Mouse (Mus musculus) right cerebral cortex, postnatal 25 days (tissue): Measurements from ENCODE around the gene Apol6.
A peak's percentile ranks its signal among the peaks of the same experiment; 100 is the strongest.

Experiments
- DNase-seq: peaks from one replicate; pipeline ENCODE4 v3.0.0; 2022

The Apol6 gene

DNA sequence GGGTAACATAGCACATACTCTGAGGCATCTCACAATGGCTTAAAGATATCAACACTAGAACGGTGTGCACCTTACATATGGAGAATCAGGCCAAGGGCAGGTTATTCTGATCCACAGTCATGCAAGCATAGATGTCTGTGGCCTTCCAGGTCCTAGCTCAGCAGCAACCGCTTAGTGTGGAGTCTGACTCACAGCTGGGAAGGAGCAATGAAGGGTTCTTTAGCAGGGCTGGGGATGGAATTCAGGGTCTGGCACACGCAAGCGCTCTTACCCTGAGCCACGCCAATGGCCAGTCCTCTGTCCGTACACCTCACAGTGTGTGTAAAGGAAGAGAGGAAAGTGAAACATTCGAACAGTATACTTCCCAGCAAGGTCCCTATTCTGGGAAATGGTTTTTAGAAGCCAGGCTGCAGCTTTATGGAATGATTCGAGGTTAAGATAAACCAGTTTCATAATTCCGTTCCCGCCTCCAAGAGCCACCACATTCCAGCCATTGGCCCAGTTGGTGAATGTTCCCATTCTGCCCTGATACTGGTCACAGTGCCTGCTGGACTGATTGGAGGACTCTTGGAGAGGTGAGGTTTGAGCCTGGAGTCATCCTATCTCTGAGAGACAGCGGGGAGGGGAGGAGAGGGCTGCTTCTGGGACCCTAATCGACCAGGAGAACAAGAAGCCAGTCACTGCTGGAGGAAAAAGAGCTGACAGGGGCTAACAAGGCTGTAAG lies at the start of gene Apol6:
Apol6 (plus strand) TSS at position 133 of the 724 bp plus-strand sequence.
- DNase-seq: no peak

DNA sequence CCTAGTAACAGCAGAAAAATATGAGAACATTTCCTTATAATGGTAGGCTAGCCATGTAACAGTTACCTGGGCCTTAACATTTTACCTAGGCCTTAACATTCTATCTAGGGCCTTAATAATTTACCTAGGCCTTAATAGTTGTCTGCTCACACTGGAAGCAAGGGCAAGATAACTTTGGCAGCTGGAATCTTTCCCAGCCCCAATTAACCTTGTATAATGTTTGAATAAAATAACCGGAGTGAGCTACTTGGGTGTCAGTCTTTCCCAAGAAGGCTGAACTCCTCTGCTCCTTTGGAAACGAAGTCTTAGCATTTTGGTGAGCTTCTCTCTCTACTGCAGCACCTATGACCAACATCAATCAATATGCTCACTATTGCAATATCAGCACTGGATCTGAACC lies 46.5 kb upstream of the Apol6 start:
- no peak for DNase-seq

DNA sequence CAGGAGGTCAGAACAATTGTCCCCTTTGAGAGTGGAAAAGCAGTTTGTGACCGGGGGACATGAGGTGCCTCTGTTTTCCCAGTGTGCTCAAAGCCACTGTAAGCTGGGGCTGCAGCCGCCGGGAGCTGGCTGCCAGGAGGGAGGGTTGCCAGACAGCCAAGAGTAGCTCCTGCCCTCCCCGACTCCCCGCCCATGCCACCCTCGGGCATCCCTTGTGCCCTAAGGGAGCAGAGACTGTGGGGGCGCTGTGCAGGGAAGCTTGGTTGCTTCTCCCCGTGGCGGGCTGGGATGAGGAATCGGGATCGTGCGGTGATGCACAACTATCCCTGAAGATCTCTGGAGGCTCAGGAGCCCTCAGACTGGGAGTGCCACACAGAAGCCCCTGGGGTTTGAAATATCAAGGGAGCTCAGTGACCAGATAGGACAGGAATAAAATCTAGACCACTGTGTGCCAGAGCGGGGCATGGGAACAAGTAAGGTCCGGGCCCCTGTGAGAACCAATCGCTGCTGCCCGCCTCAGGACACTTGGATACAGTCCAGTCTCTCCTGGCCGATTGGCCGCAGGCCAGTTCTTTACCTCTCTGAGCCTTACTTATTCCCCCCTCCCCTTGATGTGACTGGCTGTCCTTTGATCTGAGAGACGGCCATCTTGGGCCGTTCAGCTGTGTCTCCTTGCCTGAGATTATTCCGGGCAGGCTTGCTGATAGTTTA lies 45.5 kb upstream of the Apol6 start:
- peak; percentile 24 for DNase-seq

DNA sequence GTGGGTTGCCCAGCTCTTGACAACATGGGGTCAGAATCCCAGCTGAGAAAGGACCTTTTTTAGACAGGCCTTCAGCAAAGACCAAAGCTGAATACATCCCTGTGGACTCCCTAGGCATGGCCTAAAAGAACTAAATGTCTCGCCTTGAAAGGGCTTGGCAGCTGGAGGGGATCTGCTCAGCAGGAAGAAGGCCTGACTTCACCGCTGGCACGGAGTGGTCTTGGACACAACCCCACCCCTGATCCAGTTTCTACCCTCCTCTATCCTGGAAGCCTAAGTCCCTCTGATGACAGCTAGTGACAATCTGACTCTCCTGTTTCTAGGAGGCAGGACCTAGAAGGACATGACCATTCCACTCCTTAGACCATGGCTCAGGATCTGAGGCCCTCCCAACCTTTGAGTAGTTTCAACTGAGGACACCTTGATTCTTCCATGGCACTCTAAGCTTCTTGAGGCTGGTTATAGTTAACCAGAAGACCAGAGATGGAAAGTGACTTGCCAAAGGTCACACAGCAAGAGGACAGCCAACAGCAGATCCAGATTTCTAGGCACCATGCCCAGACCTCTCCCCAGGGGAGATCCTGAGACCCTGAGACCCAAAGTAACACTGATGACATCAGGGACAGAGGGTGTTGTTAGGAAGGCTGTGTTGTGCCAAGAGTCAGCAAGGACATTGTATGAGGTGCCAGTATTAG lies 41.2 kb upstream of the Apol6 start:
- no peak for DNase-seq

DNA sequence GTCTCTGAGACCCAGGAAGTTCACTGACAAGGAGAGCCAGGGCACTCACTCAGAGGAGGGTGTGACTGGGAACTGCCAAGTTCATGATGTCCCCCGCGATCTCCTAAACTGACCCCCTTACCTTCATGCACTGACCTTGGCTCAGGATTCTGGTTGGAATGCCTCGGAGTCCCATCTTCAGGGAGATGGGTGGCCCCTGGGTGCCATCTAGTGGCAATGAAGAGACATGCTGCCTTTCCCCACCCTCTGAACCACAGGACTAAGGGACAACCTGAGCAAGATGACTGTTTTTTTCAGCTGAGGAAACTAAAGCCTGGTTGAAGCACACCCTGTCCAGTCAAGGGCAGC lies 40.7 kb upstream of the Apol6 start:
- peak; percentile 43 for DNase-seq

GRCm38 (mm10) chr15:77008851-77009250 lies 35.7 kb upstream of the Apol6 start:
- no peak for DNase-seq

DNA sequence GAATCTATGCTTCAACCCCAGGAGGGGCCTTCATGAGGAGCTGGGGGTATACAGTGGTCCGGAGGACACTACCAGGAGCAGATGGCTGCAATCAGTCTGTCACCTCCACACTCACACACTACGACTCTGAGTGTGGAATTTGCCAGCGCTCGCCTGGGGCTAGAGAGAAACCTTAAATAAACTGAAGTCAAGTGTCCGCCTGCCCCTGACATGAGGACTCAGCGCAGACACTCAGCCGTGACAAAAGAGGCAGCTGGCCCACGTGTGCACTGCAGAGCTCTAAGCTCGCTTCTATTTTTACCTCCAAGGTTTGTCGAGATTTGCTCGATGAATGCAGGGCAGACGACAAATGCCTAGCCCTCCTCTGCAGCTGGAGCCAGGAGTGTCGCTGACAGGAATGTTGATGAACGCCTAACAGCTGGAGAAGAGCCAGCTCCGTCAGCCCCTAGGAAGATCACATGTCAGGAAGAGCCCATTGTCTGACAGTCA lies 30.7 kb upstream of the Apol6 start:
- DNase-seq: no peak

GRCm38 (mm10) chr15:77014431-77014830 lies 30.1 kb upstream of the Apol6 start:
- DNase-seq: no peak

- DNase-seq: no peak
These were observed 29.5 kb upstream of the Apol6 start for GRCm38 (mm10) chr15:77014985-77015384.

GRCm38 (mm10) chr15:77016509-77016908 lies 28.0 kb upstream of the Apol6 start:
- DNase-seq: no peak

DNA sequence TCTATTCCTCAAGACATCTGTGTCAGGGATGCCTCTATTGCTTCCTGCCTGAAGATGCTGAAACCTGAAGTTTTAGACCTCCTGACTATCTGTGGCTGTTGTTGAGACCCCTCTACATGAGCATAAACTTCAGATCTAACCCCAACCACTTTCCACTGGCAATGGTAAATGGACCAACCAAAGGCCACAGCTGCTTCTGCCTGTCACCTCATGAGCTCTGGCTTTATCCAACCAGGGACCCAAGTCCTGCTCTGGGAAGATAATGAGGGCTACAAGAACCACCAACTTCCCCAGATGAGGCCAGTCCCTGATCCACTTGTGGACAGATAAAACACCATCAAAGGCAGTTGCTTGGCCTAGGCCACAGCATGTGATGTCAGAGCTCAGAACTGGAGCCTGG lies 26.6 kb upstream of the Apol6 start:
- DNase-seq: no peak

DNA sequence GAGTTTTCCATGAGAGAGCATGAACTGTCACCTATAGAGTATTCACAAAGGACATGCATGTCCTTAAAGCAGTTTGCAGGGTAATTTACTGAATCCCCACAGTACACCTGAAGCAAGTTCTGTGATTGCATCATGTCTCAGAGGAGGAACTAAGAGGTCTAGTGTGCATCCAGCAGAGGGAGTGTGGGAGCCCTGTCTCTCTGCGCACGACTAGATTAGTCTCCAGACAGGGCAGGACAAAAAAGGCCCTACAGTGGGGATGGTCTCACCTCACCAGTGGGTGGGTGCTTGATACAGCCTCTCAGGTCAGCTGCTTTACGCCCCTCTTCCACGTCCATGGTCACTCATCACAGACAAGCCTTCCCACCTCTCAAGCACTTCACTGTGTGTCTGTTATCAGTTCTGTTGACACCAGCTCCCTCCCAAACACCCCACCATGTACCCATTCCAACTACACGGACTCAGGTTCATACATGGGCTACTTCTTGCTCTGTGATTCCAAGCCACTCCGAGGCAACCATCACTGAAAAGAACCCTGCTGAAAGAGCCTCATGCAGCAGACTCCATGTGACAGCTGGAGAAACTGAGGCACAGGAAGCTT lies 25.7 kb upstream of the Apol6 start:
- no peak for DNase-seq

GRCm38 (mm10) chr15:77019533-77019932 lies 25.0 kb upstream of the Apol6 start:
- no peak for DNase-seq

GRCm38 (mm10) chr15:77020136-77020535 lies 24.4 kb upstream of the Apol6 start:
- no peak for DNase-seq

- no peak for DNase-seq
These were observed 23.5 kb upstream of the Apol6 start for GRCm38 (mm10) chr15:77021056-77021455.

- no peak for DNase-seq
These were observed 22.7 kb upstream of the Apol6 start for GRCm38 (mm10) chr15:77021851-77022250.

DNA sequence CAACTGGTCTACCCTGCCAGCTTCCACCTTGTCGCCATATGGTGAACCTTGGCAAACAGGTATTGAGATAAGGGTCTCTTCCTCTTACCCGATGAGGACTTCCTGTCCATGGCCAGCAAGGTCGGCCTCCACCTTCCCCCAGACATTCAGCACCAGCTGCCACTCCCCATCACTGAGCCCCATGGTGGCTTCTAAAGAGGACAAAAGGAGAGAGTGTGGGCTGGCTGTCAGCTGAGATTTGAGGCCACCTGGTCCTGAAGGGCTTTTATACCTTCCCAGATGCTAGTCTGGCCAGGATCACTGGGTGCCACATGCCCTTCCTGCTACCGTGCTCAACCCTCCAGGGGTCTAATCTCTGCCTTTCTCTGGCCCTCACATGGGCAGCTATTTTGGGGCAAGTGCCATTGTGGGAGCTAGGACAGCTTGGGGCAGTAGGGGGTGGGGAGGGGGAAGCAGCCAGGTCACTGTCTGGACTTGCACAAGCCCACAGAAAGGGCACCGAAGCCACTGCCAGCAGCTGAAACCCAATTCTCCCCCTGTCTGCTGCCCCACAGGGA lies 22.1 kb upstream of the Apol6 start:
- no peak for DNase-seq

DNA sequence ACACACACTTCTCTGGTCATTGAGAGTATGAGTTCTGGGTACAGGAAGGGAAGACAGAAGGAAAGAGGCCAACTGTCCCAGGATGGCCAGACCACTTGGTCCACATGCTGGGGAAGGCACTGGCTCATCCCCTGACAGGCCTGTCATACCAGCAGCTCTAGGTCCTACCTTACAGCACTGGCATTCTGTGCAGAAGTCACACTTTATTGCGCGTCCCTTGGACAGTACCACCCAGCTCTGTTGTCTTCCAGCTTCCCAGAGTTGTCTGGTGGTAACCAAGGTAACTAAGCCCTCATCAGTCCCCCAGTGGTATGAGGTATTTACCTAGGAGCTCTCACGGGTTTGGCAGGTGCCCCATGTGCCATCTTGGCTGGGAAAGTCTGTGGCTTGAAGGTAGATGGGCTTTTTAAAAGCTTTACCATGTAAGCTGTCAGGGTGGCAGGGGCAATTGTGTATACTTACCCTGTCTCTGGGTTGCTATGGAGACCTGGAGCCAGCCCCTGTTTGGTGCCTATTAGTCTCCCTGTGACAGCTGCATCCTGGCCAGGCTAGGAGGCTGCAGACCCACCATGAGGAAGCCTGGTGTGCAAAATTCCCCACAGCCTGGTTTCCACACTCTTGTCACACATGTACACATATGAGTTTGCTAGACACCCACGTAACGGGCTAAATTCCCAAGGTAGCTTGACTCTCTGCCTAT lies 18.5 kb upstream of the Apol6 start:
- DNase-seq: no peak

DNA sequence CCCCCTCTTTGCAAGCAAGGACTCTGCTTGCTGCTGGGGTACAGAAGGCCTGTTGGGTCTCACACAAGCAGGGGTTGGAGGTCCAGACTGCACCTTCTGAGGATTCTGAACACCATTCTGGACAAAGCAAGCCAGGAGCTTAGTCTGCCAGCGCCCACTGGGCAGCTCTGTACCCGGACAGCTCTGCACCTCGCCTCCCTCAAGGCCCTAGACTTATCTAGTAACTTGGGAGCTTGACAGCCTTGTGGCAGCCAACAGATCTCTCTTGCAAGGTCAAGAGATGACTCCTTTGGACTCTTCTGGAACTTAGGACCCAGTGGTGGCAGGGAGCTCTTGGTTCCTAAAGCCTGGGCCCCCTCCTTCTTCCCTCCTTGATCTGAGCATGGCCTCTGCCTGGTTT lies 17.4 kb upstream of the Apol6 start:
- no peak for DNase-seq

DNA sequence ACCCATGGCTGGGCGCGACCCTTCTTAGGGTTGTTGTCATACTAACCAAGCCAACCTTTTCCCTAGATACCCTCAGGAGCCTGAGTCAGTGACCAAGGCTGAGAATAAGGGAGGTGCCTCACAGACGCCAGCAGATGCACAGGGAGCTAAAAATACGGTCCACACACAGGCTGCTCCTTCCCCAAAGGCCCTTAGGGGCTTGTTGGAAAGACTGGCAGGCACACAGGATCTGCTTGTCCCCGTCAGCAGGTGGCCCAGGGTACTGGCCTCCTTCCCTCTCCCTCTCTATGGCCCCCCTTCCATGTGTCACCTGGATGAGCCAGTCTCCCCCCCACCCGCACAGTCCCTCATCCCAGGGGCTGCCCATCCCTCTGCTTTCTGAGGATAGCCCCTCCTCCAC lies 16.9 kb upstream of the Apol6 start:
- DNase-seq: no peak

DNA sequence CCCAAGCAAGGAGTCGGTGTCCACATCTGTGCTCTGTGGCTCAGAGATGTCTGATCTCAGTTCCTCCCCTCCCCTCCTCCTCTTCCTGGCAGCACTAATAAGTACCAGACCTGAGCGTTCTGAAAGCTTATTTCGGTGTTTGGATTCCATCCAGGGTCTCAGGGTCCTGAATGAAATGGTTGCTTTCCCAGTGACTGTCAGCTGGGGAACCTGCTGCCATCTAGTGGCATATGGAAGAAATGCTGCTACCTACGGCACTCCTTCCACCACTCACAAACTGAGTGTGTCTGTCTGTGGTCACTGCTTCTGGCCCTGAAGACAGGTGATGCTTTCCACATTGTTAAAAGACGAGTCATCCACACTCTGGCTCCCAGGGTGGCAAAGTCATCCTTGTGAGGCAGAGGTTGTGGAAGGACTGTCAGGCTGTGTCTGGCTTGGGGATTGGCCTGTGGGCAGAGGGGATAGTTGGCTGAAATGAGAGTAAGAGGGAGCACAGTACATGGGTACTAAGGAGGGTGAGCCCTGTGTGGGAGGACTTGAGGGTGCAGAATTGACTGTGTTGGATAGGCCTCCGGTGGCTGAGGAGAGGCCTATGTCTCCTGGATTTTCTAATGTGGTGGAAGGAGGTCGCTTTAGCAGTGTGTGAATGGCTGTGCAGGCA lies 15.1 kb upstream of the Apol6 start:
- peak; percentile 27 for DNase-seq

DNA sequence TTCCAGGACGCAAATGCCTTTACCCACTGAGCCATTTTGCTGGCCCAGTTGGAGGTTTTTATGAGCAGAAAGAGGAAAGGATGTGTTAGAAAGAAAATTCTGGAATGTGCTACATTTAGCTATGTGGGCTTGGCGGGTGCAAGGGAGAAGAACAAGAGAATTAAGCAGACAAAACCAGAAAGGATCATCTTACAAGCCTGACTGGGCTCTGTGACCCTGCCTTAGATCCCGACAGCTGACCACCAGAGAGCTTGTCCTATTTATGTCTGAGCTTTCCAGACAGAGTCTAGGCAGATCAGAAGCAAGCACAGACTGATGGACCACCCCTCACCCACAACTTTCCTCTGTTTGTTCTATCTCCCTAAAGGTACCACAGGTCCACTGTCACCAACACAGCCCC lies 13.3 kb upstream of the Apol6 start:
- no peak for DNase-seq
